Mouse (Mus musculus) common myeloid progenitor, adult 5-6 weeks (primary cell): ENCODE data around the gene Gpc3. TPM values are rescaled to one million over a fixed set of nuclear protein-coding genes. Genes with fewer than 3 reads are reported as not detected.
"Not testable (repeated sequence)": the region's sequence is repeated elsewhere in the genome, so short reads cannot be mapped to it uniquely, and the experiment has no call there.

Source experiments
- ATAC-seq: replicated peaks from 2 replicates; pipeline ENCODE4 v1.8.0; 2016; ENCODE audit warnings: low read depth, mild to moderate bottlenecking, moderate TSS enrichment, inconsistent platforms; ENCODE audit not compliant: poor library complexity, severe bottlenecking
- total RNA-seq: library from RNA; stranded (forward); fragments of 200-1000, 187-1606 nt; gene quantifications from 2 replicates; pipeline ENCODE4 v1.2.3, GENCODE M21; 2017

Gpc3 gene
- total RNA-seq, 1 experiment from 2014 or later: 7.9 TPM

- no peak for ATAC-seq
These were observed 308.5 kb downstream of the Gpc3 start for GRCm38 (mm10) chrX:52305226-52305625.

GRCm38 (mm10) chrX:52288792-52289191 is 325.0 kb downstream of the Gpc3 start:
- no peak for ATAC-seq

- ATAC-seq: no peak
These were observed 325.8 kb downstream of the Gpc3 start for GRCm38 (mm10) chrX:52287944-52288343.

GRCm38 (mm10) chrX:52282070-52282469 is 331.7 kb downstream of the Gpc3 start:
- ATAC-seq: no peak

- ATAC-seq: no peak
These were observed 332.4 kb downstream of the Gpc3 start for GRCm38 (mm10) chrX:52281103-52281900.

- ATAC-seq: no peak
These were observed 334.9 kb downstream of the Gpc3 start for GRCm38 (mm10) chrX:52278687-52279359.

- no peak for ATAC-seq
These were observed 336.2 kb downstream of the Gpc3 start for GRCm38 (mm10) chrX:52277599-52277998.

- no peak for ATAC-seq
These were observed 340.7 kb downstream of the Gpc3 start for GRCm38 (mm10) chrX:52273016-52273415.

GRCm38 (mm10) chrX:52261991-52262390 is 351.8 kb downstream of the Gpc3 start:
- no peak for ATAC-seq

- ATAC-seq: no peak
These were observed 352.2 kb downstream of the Gpc3 start for GRCm38 (mm10) chrX:52261546-52261945.

- ATAC-seq: not testable (repeated sequence)
These were observed 354.0 kb downstream of the Gpc3 start for GRCm38 (mm10) chrX:52259771-52260170.

- ATAC-seq: no peak
These were observed 359.2 kb downstream of the Gpc3 start for GRCm38 (mm10) chrX:52254526-52254925.

- ATAC-seq: no peak
These were observed 368.0 kb downstream of the Gpc3 start for GRCm38 (mm10) chrX:52245694-52246297.

GRCm38 (mm10) chrX:52237470-52237869 is 376.3 kb downstream of the Gpc3 start:
- ATAC-seq: no peak

GRCm38 (mm10) chrX:52231984-52232383 is 381.8 kb downstream of the Gpc3 start:
- ATAC-seq: no peak

GRCm38 (mm10) chrX:52230711-52231110 is 383.0 kb downstream of the Gpc3 start:
- no peak for ATAC-seq

Other genes starting within 250 kb of the Gpc3 start
- gene Ccdc160, start 177.2 kb upstream of the Gpc3 start, total RNA-seq: not detected in 2 replicates